In genomic region chr3:41514003-41514402, GRCm38 (mm10) we compare ENCODE assay signal across 18 mouse cellular contexts.
"Had no signal": no experiment of that assay in that cellular context is flagged by ENCODE, and none has a peak within 500 bp of the region (broad histone marks: within the 10 kb centered on the region; RNA-seq: fewer than 3 reads in every experiment).

No protein-coding gene starts in this region.

- DNase-seq: kidney, adult 18-20 months; kidney, postnatal 10 days; kidney, postnatal 4 days; lung, embryonic 14.5 days; lung, postnatal 10 days; lung, postnatal 4 days; right cerebral cortex, postnatal 14 days; thymus, adult 2 months; thymus, postnatal 25 days had no signal

- H3K36me3 ChIP-seq: limb, embryonic 10.5 days; liver, embryonic 15.5 days; midbrain, embryonic 10.5 days; neural tube, embryonic 15.5 days; stomach, embryonic 15.5 days had no signal

- H3K27me3 ChIP-seq: liver, embryonic 15.5 days; neural tube, embryonic 15.5 days; stomach, embryonic 15.5 days had no signal

- H3K27ac ChIP-seq: layer of hippocampus, adult 2 months; left cerebral cortex, adult 2 months; limb, embryonic 10.5 days; liver, embryonic 15.5 days; midbrain, embryonic 10.5 days; neural tube, embryonic 15.5 days; stomach, embryonic 15.5 days had no signal

- H3K4me3 ChIP-seq: layer of hippocampus, adult 2 months; left cerebral cortex, adult 2 months; limb, embryonic 10.5 days; liver, embryonic 15.5 days; midbrain, embryonic 10.5 days; myocyte; neural tube, embryonic 15.5 days; stomach, embryonic 15.5 days had no signal

- H3K4me1 ChIP-seq: liver, embryonic 15.5 days; midbrain, embryonic 10.5 days; neural tube, embryonic 15.5 days; stomach, embryonic 15.5 days had no signal

- H3K9ac ChIP-seq: liver, embryonic 15.5 days; lung, embryonic 14.5 days; neural tube, embryonic 15.5 days; stomach, embryonic 15.5 days had no signal

- H3K4me2 ChIP-seq: liver, embryonic 11.5 days; liver, embryonic 15.5 days; lung, embryonic 14.5 days; neural tube, embryonic 15.5 days; stomach, embryonic 15.5 days had no signal

- H3K9me3 ChIP-seq: limb, embryonic 10.5 days; liver, embryonic 15.5 days; midbrain, embryonic 10.5 days; neural tube, embryonic 15.5 days; stomach, embryonic 15.5 days had no signal
